Mouse (Mus musculus) spleen, embryonic (tissue): ENCODE measurements at regions not wholly inside any gene's neighbourhood (a gene's known extent, or its start where the extent isn't known, plus 50 kb on each side); places are given as distances from the start of the nearest gene placed in this dataset.

ENCODE experiments used
- CTCF ChIA-PET: fragments of 350-600 bp; sonication (Branson Sonifier 250); formaldehyde crosslinking; loops from one replicate; lab custom pipeline; 2022; lab: Charles Lee

DNA sequence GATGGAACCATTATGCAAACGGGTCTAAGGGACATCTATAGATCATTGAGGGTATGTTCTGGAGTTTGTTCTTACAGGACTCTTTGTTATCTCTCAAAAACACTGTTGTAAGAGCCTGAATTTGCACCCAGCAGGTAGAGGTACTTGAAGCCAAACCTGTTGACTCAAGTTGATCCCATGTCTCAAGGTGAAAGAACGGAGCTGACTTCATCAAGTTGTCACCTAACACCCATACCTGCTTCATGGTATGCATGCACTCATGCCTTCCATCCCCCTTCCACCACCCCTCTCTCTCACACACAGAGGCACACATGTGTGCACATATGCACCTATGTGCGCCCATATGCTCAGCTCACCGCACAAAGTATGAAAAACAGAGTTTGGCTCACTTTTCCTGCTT, 189.0 kb downstream of the Ttll7 start:
- CTCF ChIA-PET: no interaction called here

DNA sequence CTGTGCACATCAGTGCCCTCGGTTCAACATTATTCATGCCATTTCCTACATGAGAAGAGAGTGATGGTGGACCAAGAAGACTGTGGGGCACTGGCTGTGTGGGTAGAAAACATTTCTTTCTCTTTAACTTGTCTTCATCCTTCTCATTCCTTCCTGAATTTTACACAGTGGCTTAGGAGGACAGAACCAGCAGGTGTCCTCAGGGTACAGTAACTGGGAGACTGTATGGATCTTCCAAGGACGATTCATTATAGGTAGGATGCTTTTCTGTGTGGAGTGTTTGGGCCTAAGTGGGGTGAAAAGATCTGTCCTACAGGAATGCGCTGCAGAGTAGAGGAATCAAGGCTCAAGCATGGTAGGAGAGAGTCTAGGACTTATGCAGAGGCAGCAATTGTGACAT, 190.7 kb downstream of the Ttll7 start:
- CTCF ChIA-PET: no interaction called here

DNA sequence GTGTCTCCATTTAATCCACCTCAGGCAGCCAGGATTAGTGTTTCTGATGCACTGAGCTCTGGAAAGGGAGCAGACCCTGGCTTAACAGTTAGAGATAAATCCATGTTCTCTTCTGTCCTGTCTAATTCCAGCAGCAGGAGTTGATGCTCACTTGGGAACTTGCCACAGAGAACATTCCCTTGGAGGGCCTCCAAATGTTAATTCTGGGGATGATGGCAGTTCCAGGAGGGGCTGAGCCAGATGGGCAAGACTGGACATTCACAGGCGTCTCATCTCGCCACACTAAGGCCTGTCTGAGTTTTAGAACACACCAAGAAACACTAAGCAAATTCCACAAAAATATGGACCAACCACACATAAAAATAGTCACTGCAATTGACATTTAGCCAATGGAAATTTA, 194.5 kb downstream of the Ttll7 start:
- CTCF ChIA-PET: no interaction called here

DNA sequence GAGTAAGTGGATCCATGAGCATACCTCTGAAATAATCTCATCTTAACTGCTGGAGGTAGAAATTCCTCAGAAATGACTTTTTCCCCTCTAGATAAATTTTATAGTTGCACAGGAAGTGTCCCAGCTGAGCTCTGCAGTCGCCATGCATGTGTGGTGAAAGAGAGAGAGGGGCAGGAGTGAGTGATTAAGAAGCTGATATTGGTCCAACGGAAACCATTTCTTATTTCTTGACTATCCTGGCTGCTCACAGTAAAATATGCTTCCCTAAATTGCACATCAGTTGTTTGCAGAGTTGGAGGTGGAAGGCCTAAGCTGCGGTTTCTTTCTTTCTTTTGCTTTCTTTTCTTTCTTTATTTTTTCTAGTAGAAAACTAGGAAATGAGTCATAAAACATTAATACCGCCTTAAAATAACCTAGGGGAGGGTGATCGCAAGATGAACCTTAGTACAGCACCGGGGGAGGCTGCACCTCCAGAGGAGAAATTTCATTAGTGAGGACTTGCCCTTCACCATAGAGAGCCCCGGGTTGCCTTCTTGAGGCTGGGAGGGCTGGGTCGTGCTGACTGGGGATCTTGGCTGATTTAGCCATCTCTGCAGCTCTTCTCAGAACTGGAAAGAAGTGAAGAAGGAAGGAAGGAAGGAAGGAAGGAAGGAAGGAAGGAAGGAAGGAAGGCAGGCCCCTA, 202.1 kb downstream of the Ttll7 start:
- CTCF ChIA-PET: no interaction called here

DNA sequence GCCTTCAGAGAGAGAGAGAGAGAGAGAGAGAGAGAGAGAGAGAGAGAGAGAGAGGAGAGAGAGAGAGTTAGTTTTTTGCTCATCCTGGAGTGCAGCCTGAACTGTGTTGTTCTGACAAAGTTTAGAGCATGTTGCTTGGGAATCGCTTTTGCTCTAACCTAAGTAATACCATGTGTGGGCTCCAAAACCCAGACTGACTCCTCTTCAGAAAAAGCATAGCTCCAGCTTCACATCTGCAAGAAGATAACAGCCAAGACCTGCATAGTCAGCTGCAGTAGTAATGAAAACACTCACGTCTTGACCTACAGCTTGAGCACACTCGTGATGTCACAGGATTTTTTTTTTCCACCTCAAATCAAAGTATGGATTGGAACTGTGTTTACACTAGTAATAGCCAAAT, 205.7 kb downstream of the Ttll7 start:
- CTCF ChIA-PET: interaction anchor here (0.7 kb wide), 1 partner anchor 1519 kb away, joined by 3 read pairs; no protein-coding TSS in a partner anchor

DNA sequence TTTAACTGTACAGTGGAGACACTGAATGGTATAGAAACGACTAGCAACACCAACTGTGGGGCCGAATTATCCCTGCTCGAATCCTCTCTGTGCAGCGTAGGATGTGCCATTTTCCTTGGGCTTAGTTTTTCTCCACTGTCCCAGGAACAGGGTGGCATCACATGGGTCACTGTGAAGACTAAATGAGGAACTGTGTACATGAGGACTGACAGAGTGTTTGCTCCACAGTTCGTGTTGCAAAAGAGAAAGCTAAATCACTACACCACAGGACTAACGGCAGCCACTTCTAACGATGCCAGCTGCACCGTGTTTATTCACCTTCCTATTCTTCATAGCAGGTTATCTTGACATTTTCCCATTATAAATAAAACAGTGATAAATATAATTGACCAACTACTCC, 208.5 kb downstream of the Ttll7 start:
- CTCF ChIA-PET: no interaction called here

DNA sequence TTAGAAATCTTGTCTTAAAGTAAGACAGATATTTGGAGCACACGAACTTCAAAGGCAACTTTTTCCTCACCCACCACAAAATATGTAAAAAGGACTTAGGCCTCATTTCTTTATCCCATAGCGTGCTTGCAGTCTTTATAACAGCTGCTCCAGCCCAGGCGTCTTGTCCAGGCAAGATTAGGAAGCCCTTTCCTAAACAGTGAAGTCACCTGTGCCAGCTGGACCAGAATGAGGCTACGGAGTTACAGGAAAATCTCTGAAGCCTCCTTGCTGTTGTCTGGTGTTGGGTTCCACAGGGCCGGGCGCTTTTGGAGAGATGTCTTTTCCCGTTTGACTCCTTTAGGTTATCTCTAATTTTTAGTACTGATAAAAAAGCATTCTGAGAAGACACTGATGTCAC, 210.3 kb downstream of the Ttll7 start:
- CTCF ChIA-PET: no interaction called here

DNA sequence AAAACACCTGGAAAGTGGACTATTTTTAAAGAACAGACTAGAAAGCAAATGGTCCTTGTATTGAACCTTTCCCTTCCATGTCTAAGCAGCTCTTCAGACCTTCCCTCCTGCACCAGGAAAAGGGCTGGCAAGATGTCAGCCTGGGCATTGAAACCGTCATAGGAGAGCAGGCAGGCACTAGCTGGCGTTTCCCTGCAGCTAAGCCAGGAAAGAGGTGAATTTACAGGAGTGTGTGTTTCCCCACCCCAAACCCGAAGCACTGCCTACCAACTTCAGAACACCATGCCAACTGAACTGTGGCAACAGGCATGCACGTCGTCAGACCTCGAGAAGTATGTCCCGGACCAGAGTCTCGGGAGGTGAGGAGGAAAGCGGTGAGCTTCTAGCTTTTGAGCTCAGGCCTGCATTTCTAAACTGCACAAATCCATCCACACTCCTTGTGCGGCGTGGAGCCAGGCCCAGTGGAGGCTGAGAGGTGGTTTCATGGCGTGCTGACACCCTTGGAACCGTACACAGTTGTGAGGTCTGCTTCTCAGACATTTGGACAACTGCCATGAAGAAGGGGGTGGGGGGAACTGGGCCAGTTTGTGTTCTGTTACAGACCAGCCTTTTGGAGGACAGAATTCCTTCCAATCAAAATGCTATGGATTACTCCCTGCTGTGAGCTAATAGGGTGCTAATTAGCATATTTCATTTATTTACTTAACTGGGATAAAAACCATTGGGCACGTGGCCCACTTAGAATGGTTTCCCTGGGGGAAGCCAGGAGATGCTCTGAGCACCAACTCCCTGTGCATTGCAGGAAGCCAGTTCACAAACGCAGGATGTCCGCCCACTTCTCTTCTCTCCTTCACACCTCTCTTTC, 211.6 kb downstream of the Ttll7 start:
- CTCF ChIA-PET: no interaction called here

DNA sequence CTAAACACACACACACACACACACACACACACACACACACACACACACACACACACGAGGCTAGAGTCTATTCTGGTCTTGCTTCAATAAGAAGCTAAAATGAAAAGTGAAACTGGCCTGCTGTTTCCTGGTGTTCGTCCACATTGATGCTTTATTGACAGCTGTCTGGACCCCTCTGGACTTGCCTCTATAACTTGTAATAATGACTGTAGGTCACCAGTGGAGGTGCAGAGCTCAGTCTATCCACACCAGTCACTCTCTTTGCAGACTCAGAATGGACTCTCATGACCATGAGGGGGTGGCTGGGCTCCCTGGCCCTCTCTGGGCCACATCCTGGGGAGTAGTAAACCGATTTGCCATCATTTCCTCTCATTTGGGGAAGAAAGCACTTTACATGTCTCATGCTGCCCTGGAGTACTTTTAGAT, 212.3 kb downstream of the Ttll7 start:
- CTCF ChIA-PET: no interaction called here

DNA sequence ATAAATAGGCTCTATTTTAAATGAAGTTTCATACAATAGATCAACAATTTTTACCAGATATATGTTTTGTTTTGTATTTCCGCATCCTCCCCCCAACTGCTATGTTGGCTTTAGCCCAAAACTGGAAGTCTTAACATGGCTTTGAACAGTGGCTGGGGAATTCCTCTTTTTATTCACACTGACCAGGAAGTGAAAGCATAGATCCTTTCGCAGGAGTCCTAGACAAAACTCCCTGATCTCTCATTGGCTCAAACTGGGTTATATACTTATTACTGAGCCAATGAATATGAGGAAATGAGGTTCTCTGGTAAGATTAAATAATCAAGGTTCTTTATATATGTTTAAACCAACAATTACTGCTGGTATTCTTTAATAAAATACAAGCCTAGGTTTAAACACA, 218.8 kb downstream of the Ttll7 start:
- CTCF ChIA-PET: no interaction called here

DNA sequence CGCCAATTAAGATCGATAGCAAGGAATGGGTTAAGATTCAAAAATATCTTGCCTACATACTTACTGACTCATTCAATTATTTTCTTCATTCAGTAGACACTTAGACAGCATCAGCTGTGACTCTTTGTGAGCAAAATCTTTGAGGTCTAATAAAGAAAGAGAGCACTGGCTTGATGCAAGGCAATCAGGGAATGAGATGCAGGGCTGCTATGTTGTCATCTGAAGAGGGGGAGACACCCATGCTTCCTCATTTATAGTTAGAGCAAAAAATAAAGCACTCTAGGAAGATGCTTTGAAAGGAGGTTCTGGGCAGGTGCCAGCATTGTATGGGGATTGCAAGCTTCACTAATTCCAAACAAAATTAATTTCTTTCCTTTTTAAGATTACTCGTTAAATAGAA, 228.0 kb downstream of the Ttll7 start:
- CTCF ChIA-PET: no interaction called here

DNA sequence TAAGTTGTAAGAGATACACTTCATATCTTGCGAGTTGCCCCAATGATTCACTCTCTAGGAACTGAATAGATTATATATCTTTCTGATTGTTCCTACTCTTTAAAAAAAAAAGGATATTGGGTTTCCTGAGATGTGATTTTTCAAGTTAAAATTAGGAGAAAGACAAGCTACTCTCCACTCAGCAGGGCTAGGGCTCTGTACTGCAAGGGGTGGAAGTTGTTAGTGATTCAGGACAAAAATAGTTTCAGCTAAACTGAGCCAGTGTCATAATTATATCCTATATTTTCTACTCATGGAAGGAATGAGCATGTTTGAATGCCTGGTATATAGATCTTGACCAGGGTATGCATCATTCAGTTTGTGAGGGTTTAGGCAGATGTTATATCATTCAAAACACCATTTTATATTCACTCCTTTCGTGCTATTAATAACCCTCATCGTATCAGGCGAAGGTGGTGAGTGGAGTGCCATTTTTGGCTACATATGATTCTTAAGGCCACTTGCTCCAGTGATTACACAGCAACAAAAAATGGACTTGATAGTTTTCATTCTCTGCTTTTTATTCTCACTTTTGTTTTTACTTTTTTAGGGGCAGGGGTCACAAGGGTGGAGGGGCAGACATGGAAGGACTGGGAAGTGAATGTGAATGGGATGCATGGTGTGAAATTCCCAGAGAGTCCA, 228.7 kb downstream of the Ttll7 start:
- CTCF ChIA-PET: no interaction called here

DNA sequence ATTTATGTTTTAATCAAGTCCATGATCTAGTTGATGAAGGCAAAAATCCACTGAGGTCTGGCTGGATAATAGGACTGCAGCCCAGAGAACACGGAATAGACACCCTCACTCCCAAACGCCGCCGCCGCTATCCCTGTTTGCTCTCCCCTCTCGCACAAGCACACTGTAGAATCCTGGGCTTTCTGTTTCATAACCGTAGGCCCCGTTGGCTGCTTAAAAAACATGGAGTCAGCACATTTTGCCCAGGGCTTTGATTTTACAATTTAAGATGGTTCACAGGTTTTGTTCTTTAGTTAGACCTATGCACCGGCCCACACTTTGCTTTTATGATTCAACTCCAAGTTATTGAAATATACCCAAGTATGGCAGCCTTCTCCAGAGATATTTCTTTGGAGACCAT, 229.6 kb downstream of the Ttll7 start:
- CTCF ChIA-PET: no interaction called here

DNA sequence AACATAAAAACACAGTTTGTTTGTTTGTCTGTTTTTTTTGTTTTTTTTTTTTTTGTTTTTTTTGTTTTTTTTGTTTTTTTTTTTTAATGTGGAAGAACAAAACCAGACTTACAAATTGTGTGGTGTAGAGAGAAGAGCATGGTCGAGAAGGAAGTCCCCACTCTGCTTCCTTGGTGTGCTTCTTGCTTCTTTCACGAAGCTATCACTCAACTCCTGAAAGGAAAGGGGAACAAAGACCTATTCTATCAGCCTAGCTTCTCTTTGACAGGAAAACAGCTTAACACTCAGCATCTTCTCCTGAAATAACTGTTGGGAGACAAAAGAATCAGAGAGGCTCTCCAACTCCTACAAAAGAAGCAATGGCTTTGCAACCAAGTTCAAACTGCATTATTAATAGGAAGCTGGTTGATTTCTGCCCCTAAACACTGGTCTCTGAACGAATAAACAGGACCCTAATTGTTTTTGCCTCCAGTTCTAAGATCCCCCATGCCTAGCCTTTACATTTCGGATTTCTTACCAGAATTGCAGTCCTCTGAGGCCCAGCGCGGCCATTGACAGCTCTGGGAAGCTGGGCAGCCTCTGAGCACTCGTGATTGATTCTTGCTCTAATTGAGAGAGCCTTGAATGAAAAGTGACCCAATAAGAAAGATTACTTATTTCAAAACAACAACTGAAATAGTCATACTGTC, 230.2 kb downstream of the Ttll7 start:
- CTCF ChIA-PET: no interaction called here

DNA sequence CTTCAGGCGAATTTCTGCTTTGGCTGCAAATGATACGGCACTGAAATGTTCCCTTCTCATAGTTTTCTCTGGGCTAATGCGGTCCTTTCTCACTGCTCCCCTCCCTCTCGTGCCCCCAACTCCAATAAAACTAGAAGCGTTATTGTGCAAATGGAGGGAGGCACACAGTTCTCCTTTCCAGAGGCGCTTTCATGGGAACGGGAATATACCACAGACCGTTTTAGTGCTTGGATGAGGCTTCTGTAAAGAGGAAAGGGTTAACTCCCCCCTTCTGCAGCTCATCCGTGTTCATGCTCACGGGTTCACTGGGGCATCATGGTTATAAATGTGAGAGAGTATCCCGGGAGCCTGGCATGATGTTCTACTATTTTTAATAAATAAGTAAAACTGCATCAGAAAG, 231.2 kb downstream of the Ttll7 start:
- CTCF ChIA-PET: no interaction called here

DNA sequence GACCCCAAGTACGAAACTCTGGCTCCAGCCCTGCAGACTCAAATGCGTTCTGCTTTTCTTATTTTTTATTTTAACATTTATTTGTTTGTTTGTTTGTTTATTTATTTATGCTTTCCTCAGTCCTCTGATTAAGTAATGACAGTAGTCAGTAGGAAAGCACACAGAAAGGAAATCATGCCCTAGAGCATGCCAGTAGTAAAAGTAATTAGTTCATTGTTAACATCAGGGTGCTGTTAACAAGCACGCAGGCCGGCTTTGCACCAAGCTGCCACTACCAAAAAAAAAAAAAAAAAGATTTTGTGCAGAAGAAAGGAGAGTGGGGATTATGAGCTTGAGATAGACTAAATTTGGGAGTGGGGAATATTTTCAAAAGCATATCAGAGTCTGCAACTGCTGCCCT, 231.7 kb downstream of the Ttll7 start:
- CTCF ChIA-PET: no interaction called here

DNA sequence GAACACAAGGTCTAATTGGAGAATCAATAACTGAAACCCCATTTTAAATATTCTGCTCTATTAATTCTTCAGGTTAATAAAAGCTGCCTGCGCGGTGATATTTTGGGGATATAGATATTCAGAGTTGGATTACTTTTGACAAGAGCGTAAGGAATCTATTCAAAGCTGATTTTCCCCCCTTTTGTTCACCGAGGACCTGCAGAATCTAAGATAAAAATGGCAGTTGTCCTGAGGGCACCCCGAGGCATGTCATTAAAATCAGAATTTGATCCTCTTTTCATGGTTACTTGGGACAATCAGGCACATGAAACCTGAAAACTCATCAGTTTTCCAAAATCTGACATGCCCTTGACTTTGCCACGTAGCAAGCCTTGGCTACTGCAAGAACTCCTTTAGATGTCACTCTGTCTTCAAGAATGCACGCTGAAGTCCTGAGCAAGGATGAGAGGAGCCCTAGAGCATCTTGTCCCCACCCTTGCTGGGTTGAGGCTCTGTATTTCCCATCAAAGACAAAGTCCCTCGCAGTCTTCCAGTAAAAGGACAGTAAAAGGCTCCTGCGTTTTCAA, 232.5 kb downstream of the Ttll7 start:
- CTCF ChIA-PET: no interaction called here

DNA sequence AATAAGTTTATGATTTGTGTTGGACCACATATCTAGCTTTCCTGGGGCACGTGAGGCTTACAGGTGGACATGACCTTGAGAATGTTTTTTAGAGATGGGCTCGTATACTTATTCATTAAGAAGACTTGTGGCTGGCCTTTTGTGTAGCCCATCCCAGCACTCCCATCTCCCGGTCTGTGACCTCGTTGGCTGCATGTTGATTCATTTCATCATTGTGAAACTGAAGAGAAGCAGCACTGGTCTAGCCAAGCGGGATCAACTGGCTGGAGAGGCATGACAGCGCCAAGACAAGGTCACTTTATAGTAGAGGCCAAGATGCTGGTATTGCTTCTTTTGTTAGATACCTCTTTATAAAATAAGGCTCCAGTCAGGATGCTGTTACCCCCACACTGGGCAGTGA, 236.0 kb downstream of the Ttll7 start:
- CTCF ChIA-PET: no interaction called here

DNA sequence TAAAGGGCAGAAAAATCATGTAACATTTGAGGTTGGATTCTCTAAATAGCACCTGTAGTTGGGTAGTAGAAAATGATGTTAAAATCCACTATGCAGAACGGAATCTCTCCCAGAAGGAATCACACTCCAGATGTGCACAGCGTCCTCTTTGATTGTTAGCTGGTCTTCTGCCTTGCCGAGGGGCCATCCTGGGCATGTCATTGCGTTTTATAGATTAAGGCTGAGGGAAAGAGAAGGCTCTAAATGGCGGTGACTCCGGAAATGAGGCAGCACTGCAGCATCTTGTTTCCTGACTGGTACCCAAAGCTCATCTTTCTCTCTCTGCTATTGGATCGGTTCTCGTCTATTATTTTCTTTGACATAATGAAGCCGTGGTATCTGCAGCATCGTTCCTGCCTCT, 237.5 kb downstream of the Ttll7 start:
- CTCF ChIA-PET: no interaction called here

DNA sequence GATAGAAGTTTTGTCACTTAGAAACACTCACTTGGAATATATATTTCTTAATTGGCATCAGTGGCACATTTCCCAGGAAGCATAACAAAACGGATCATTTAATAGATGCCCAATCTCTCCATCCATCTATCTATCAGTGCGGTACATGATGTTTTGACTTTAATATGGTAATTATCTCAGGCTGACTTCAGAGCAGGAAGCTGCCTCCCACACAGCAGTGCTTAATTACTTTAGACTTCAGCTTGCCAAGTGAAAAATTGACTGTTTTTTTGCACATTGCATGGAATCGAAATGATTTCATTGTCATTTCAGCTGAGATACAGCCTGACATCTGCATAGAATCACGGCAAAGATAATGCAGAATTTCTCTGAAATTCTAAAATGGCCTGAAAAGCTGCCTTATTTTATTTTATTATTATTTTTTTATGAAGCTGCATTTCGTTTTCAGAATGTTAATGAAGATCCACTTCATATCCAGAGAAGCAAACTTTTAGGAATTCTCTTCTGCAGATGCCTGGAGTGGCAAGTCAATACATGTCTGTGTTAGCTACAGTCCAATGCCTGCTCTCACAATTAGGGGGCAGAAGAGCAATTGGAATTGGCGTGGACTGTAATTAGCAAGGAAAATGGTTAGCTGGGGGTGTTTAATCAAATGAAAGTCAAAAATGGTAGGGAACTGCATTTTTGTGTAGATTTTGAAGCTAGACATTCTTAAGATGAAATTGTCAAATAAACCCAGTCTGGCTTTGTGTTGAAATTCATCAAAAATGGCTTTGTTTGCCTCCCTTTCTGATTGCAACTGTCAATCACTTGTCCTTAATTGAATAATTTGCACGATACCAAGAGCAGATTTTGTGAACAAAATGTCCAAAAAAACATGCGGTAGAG, 240.3 kb downstream of the Ttll7 start:
- CTCF ChIA-PET: no interaction called here

DNA sequence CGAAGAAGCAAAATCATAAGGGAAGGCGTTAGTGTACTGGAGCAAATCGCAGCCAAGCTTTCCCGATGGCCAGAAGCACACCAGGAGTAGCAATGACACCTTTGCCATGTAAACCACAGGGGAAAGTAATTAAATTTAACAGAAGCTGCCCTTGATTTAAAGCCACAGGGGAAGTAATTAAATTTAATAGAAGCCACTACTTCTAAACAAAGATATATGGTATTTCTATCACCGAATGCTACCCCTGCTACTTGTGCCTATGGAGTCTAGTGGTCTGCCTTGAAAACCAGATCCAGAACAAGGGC, 240.9 kb downstream of the Ttll7 start:
- CTCF ChIA-PET: no interaction called here
